Mouse (Mus musculus): Measurements from ENCODE around the gene Gpc2. TPM values are rescaled to one million over a fixed set of nuclear protein-coding genes. Genes with fewer than 3 reads are reported as not detected.

Gene Gpc2
- polyA plus RNA-seq (2015; fragmentation: Nextera tagmentation; extraction: Ambion mirVana) = 1.5 and 2.3 TPM in 2 replicates

GRCm38 (mm10) chr5:138279585-138280424 lies at the start of gene Gpc2, which contains the start of the genes Gm43720 and Stag3:
Gene Gpc2 (minus strand): TSS chr5:138280005.
Gene Gm43720 (minus strand): TSS chr5:138279958.
Gene Stag3 (plus strand): TSS chr5:138280240.

GRCm38 (mm10) chr5:138272409-138272923 lies 7.3 kb downstream of the Gpc2 start, which contains the start of gene Gal3st4:
Gene Gal3st4 (minus strand): TSS chr5:138272840.

GRCm38 (mm10) chr5:138263260-138264206 lies 16.3 kb downstream of the Gpc2 start, which contains the start of gene BC037034:
Gene BC037034 (minus strand): TSS chr5:138264033.

GRCm38 (mm10) chr5:138255353-138256093 lies 24.3 kb downstream of the Gpc2 start, which contains the start of gene Lamtor4:
Gene Lamtor4 (plus strand): TSS chr5:138255482.

GRCm38 (mm10) chr5:138225700-138226099 lies 54.1 kb downstream of the Gpc2 start, which contains the start of gene Nxpe5:
Gene Nxpe5 (plus strand): TSS chr5:138225898.

Other genes with a start within 250 kb of the Gpc2 start
- gene Smok3c, start 226.8 kb downstream of the Gpc2 start, polyA plus RNA-seq (2015; fragmentation: Nextera tagmentation; extraction: Ambion mirVana) = not detected in 2 replicates
- gene Zkscan1, start 194.9 kb downstream of the Gpc2 start, polyA plus RNA-seq (2015; fragmentation: Nextera tagmentation; extraction: Ambion mirVana) = 5.0 and 5.2 TPM in 2 replicates
- 21.8 and 23.8 TPM in 2 replicates for gene Zscan21, start 163.1 kb downstream of the Gpc2 start, polyA plus RNA-seq (2015; fragmentation: Nextera tagmentation; extraction: Ambion mirVana)
- 7.8 and 9.0 TPM in 2 replicates for gene Zfp113, start 124.3 kb downstream of the Gpc2 start, polyA plus RNA-seq (2015; fragmentation: Nextera tagmentation; extraction: Ambion mirVana)
- gene Cops6, start 118.9 kb downstream of the Gpc2 start, polyA plus RNA-seq (2015; fragmentation: Nextera tagmentation; extraction: Ambion mirVana) = 227 and 247 TPM in 2 replicates
- gene Ap4m1, start 108.0 kb downstream of the Gpc2 start, polyA plus RNA-seq (2015; fragmentation: Nextera tagmentation; extraction: Ambion mirVana) = 9.2 and 9.3 TPM in 2 replicates
- gene Mcm7, start 107.6 kb downstream of the Gpc2 start, polyA plus RNA-seq (2015; fragmentation: Nextera tagmentation; extraction: Ambion mirVana) = 32.0 and 36.3 TPM in 2 replicates
- gene Taf6, start 92.6 kb downstream of the Gpc2 start, polyA plus RNA-seq (2015; fragmentation: Nextera tagmentation; extraction: Ambion mirVana) = 33.2 and 37.7 TPM in 2 replicates
- gene Cnpy4, start 92.5 kb downstream of the Gpc2 start, polyA plus RNA-seq (2015; fragmentation: Nextera tagmentation; extraction: Ambion mirVana) = 17.2 and 20.2 TPM in 2 replicates
- 7.0 and 7.1 TPM in 2 replicates for gene Mblac1, start 85.7 kb downstream of the Gpc2 start, polyA plus RNA-seq (2015; fragmentation: Nextera tagmentation; extraction: Ambion mirVana)
- gene Nxpe5, start 54.1 kb downstream of the Gpc2 start, polyA plus RNA-seq (2015; fragmentation: Nextera tagmentation; extraction: Ambion mirVana) = 0.97 and 1.1 TPM in 2 replicates
- gene Lamtor4, start 24.5 kb downstream of the Gpc2 start, polyA plus RNA-seq (2015; fragmentation: Nextera tagmentation; extraction: Ambion mirVana) = 71.2 and 72.6 TPM in 2 replicates
- gene BC037034, start 16.0 kb downstream of the Gpc2 start, polyA plus RNA-seq (2015; fragmentation: Nextera tagmentation; extraction: Ambion mirVana) = 1.3 and 2.8 TPM in 2 replicates
- gene Gal3st4, start 7.2 kb downstream of the Gpc2 start, polyA plus RNA-seq (2015; fragmentation: Nextera tagmentation; extraction: Ambion mirVana) = 0.68 and 1.4 TPM in 2 replicates
- 0.09 and 0.15 TPM in 2 replicates for gene Gm43720, start within 50 bp of the Gpc2 start, polyA plus RNA-seq (2015; fragmentation: Nextera tagmentation; extraction: Ambion mirVana)
- 0.91 and 1.3 TPM in 2 replicates for gene Stag3, start 235 bp upstream of the Gpc2 start, polyA plus RNA-seq (2015; fragmentation: Nextera tagmentation; extraction: Ambion mirVana)
- gene Pvrig, start 62.0 kb upstream of the Gpc2 start, polyA plus RNA-seq (2015; fragmentation: Nextera tagmentation; extraction: Ambion mirVana) = not detected in 2 replicates
- gene Zfp157, start 161.5 kb upstream of the Gpc2 start, polyA plus RNA-seq (2015; fragmentation: Nextera tagmentation; extraction: Ambion mirVana) = 9.8 and 11.8 TPM in 2 replicates